28 mouse cellular contexts compared by ENCODE assay signal in the genomic region with DNA sequence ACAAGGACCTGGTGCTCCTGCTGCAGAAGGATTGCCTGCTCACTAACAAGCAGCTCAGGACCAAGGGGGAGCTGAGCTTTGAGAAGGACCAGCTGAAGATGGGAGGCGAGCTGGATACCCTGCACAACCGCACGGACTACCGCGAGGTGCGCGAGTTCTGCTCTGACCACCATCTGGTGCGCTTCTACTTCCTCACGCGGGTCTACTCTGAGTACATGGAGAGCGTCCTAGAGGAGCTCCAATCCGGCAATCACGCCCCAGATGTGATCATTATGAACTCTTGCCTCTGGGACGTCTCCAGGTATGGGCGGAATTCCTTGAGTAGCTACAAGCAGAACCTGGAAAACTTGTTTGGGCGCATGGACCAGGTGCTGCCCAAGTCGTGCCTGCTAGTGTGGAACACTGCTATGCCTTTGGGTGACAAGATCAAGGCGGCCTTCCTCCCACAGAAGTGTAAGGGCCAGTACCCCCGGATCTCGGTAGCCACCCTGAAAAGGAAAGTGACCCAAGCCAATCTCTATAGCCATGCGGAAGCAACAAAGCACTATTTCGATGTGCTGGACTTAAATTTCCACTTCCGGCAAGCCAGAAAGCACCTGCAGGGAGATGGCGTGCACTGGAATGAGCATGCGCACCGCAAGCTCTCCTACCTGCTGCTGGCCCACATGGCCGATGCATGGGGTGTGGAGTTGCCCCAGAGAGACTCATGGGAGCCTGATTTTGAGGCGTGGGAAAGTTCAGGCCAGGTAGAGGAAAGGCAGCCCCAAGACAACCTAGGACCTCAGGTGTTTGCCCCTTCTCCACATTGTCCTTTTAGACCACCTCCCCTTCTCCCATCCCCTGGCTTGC.
DNase-seq lines count a peak whose midpoint lies in the region; ATAC-seq and TF ChIP-seq lines count a peak whose summit lies in the region.
"Had no signal": no experiment of that assay in that cellular context is flagged by ENCODE, and none has a peak within 500 bp of the region (broad histone marks: within the 10 kb centered on the region; RNA-seq: fewer than 3 reads in every experiment).

No protein-coding gene starts in this region.

- ATAC-seq in heart, embryonic 15.5 days (replicated peaks; ENCODE audit: insufficient number of reproducible peaks, insufficient read depth, low FRiP score, low read depth): 0 out of 2 replicates have a peak, but pooled peaks have one; percentile 7
- ATAC-seq in heart, embryonic 11.5 days (replicated peaks; ENCODE audit: insufficient number of reproducible peaks, low FRiP score, low TSS enrichment): no peak
- peak; percentile 52; the same call in 1 of the 2 replicates for ATAC-seq in lung, embryonic 16.5 days (ENCODE audit: low read depth)
- ATAC-seq: forebrain, embryonic 16.5 days; intestine, postnatal 0 days; midbrain, embryonic 16.5 days had no signal

- no peaks in the 10 kb centered on the region for H3K9me3 ChIP-seq in heart, embryonic 15.5 days (replicated peaks)
- H3K9me3 ChIP-seq in heart, embryonic 11.5 days (replicated peaks; ENCODE audit: control insufficient read depth, low read length): no peaks in the 10 kb centered on the region
- no peaks in the 10 kb centered on the region for H3K9me3 ChIP-seq in lung, embryonic 16.5 days (ENCODE audit: control insufficient read depth, low read length)
- H3K9me3 ChIP-seq in CH12.LX (replicated peaks; ENCODE audit: low read length): no peaks in the 10 kb centered on the region
- H3K9me3 ChIP-seq: embryonic facial prominence, embryonic 12.5 days; heart, embryonic 12.5 days; kidney, embryonic 15.5 days had no signal

- H3K79me2 ChIP-seq in CH12.LX (replicated peaks; ENCODE audit: control insufficient read depth, extremely low read depth, insufficient read depth, poor library complexity, severe bottlenecking): peaks cover 40% of the 10 kb centered on the region

- no peak overlapping the region for H3K27ac ChIP-seq in heart, embryonic 15.5 days
- no peak overlapping the region for H3K27ac ChIP-seq in heart, embryonic 11.5 days (ENCODE audit: low read depth, low read length)
- H3K27ac ChIP-seq in lung, embryonic 16.5 days (ENCODE audit: low read length): no peak overlapping the region
- H3K27ac ChIP-seq in CH12.LX (ENCODE audit: insufficient read depth, low read depth): peak overlapping the region; percentile 93
- H3K27ac ChIP-seq: embryonic facial prominence, embryonic 12.5 days; gastrocnemius, adult 2 months; hindbrain, embryonic 14.5 days; kidney, embryonic 15.5 days; stomach, postnatal 0 days had no signal

- TF ChIP-seq POLR2A in lung, adult 2 months (IDR thresholded peaks at IDR 0.05; ENCODE audit: borderline replicate concordance, extremely low read depth, low read depth, low read length): no peak
- no peak; the same call in 1 of the 2 replicates for TF ChIP-seq POLR2A in CH12.LX (IDR thresholded peaks at IDR 0.05; ENCODE audit: low read depth, low read length)

- H3K27me3 ChIP-seq in heart, embryonic 15.5 days: no peaks in the 10 kb centered on the region
- no peaks in the 10 kb centered on the region for H3K27me3 ChIP-seq in heart, embryonic 11.5 days (ENCODE audit: control insufficient read depth, insufficient read depth, low read length)
- H3K27me3 ChIP-seq in lung, embryonic 16.5 days (ENCODE audit: control insufficient read depth, insufficient read depth, low read depth, low read length): no peaks in the 10 kb centered on the region
- no peaks in the 10 kb centered on the region for H3K27me3 ChIP-seq in CH12.LX (replicated peaks)
- H3K27me3 ChIP-seq: embryonic facial prominence, embryonic 12.5 days; heart, embryonic 12.5 days; kidney, embryonic 15.5 days had no signal

- no peak for TF ChIP-seq CTCF in lung, adult 2 months (IDR thresholded peaks at IDR 0.05; ENCODE audit: insufficient read depth, low read length)
- TF ChIP-seq CTCF in CH12.LX (conservative IDR thresholded peaks at IDR 0.05 in 1 of 2, IDR thresholded peaks at IDR 0.05 in 1 of 2; ENCODE audit: low read depth in 2 of 2, low read length in 2 of 2): no peak

- TF ChIP-seq EP300 in CH12.LX (IDR thresholded peaks at IDR 0.05; ENCODE audit: low read length): no peak

- 89% methylated on average over 28 of the region's 28 CpGs for WGBS in heart, embryonic 15.5 days
- 90% methylated on average over 28 of the region's 28 CpGs for WGBS in heart, embryonic 11.5 days (ENCODE audit: insufficient replicate concordance)
- WGBS in lung, embryonic 16.5 days: 84% methylated on average over 28 of the region's 28 CpGs
- 89% methylated on average over 28 of the region's 28 CpGs for WGBS in lung, adult 2 months

- H3K4me1 ChIP-seq in heart, embryonic 15.5 days (replicated peaks): 0 out of 2 replicates have a peak, but pooled peaks cover 2% of the 10 kb centered on the region
- 0 out of 2 replicates have a peak, but pooled peaks cover 2% of the 10 kb centered on the region for H3K4me1 ChIP-seq in heart, embryonic 11.5 days (ENCODE audit: control insufficient read depth, insufficient read depth, low read length)
- peaks cover 3% of the 10 kb centered on the region; the same call in 1 of the 2 replicates for H3K4me1 ChIP-seq in lung, embryonic 16.5 days (replicated peaks; ENCODE audit: control insufficient read depth, insufficient read depth, low read length)
- peaks cover 2% of the 10 kb centered on the region for H3K4me1 ChIP-seq in lung, adult 2 months (ENCODE audit: control insufficient read depth, insufficient read depth, low read length)
- H3K4me1 ChIP-seq in CH12.LX (ENCODE audit: control insufficient read depth in 1 of 2, insufficient read depth in 2 of 2): peaks cover 37 to 70% of the 10 kb centered on the region in 2 experiments
- H3K4me1 ChIP-seq: embryonic facial prominence, embryonic 12.5 days had no signal

- no peak for DNase-seq in lung, adult 2 months
- no peak for DNase-seq in CH12.LX (ENCODE audit: extremely low read depth)
- DNase-seq in R1 (ENCODE audit: low read depth, low spot score): peak; percentile 71
- no peak for DNase-seq in yolk sac, embryonic 10.5 days (ENCODE audit: low spot score)
- no peak for DNase-seq in layer of hippocampus, adult 8-10 months (ENCODE audit: low spot score in 2 of 2)
- DNase-seq: cerebellum, adult 11 months; cerebellum, adult 9-10 months; cerebellum, postnatal 36 days; gastrocnemius, adult 2 months; gastrocnemius, postnatal 36 days; heart, adult 18-20 months; heart, postnatal 10 days; kidney, postnatal 4 days; liver; right cerebral cortex, postnatal 4 days; thymus, postnatal 4 days had no signal

- in situ Hi-C loops in CH12.LX (cut with MboI; ENCODE audit: low pct_ligation_motif_present, low pct_unique_long_range_greater_than_20kb, low sequenced_read_pairs): loop anchor here (5.0 to 10.0 kb wide), 2 partner anchors 70 to 132 kb away; no protein-coding TSS in a partner anchor

- H3K9ac ChIP-seq in heart, embryonic 15.5 days: no peak overlapping the region
- H3K9ac ChIP-seq in heart, embryonic 11.5 days (ENCODE audit: low read depth, low read length): no peak overlapping the region
- no peak overlapping the region for H3K9ac ChIP-seq in lung, embryonic 16.5 days (ENCODE audit: low read length)
- H3K9ac ChIP-seq in CH12.LX (ENCODE audit: insufficient read depth, low read depth): peak overlapping the region; percentile 14; the same call in 1 of the 2 replicates
- H3K9ac ChIP-seq: embryonic facial prominence, embryonic 12.5 days; heart, embryonic 12.5 days; hindbrain, embryonic 14.5 days; kidney, embryonic 15.5 days had no signal

- TF ChIP-seq RAD21 in CH12.LX (IDR thresholded peaks at IDR 0.05; ENCODE audit: low read depth, low read length): no peak

- dilution Hi-C loops in CH12.LX (cut with MboI; ENCODE audit: extremely low pct_ligation_motif_present, extremely low pct_unique_long_range_greater_than_20kb, low sequenced_read_pairs): no loop called here

- no peaks in the 10 kb centered on the region for H3K36me3 ChIP-seq in heart, embryonic 15.5 days
- H3K36me3 ChIP-seq in heart, embryonic 11.5 days (ENCODE audit: control insufficient read depth, insufficient read depth, low read length): no peaks in the 10 kb centered on the region
- H3K36me3 ChIP-seq in lung, embryonic 16.5 days (ENCODE audit: control insufficient read depth, insufficient read depth, low read length): no peaks in the 10 kb centered on the region
- H3K36me3 ChIP-seq in CH12.LX (replicated peaks in 1 of 2; ENCODE audit: control insufficient read depth in 1 of 2, insufficient read depth in 1 of 2, low read length in 1 of 2): peaks cover 41 to 74% of the 10 kb centered on the region in 2 experiments
- H3K36me3 ChIP-seq: embryonic facial prominence, embryonic 12.5 days; heart, embryonic 12.5 days; kidney, embryonic 15.5 days had no signal

- no peak overlapping the region for H3K4me3 ChIP-seq in heart, embryonic 15.5 days
- no peak overlapping the region for H3K4me3 ChIP-seq in heart, embryonic 11.5 days (ENCODE audit: low read depth, low read length)
- H3K4me3 ChIP-seq in lung, embryonic 16.5 days (ENCODE audit: low read length): no peak overlapping the region
- no peak overlapping the region for H3K4me3 ChIP-seq in lung, adult 2 months (replicated peaks; ENCODE audit: extremely low read depth, low read depth, low read length)
- peak overlapping the region; percentile 50 to 60 (median 58) for H3K4me3 ChIP-seq in CH12.LX (replicated peaks in 1 of 3; ENCODE audit: low read depth in 2 of 3, low read length in 2 of 3, poor library complexity in 1 of 3)
- H3K4me3 ChIP-seq: embryonic facial prominence, embryonic 12.5 days; gastrocnemius, adult 2 months; heart, embryonic 12.5 days; kidney, embryonic 15.5 days had no signal

- no peak overlapping the region for H3K4me2 ChIP-seq in heart, embryonic 15.5 days
- no peak overlapping the region for H3K4me2 ChIP-seq in heart, embryonic 11.5 days
- no peak overlapping the region for H3K4me2 ChIP-seq in lung, embryonic 16.5 days (ENCODE audit: low read depth, low read length)
- peak overlapping the region; percentile 4; the same call in 1 of the 2 replicates for H3K4me2 ChIP-seq in CH12.LX (ENCODE audit: insufficient read depth, low read depth, poor library complexity, severe bottlenecking)
- H3K4me2 ChIP-seq: embryonic facial prominence, embryonic 12.5 days; heart, embryonic 12.5 days; hindbrain, embryonic 14.5 days; kidney, embryonic 15.5 days; midbrain, embryonic 11.5 days had no signal

TF ChIP-seq in CH12.LX, 34 proteins besides CTCF, POLR2A, EP300 and RAD21 (continues in another document):
- TF ChIP-seq HCFC1 (IDR thresholded peaks at IDR 0.05; ENCODE audit: low read depth, low read length) (no peak), CHD2 (IDR thresholded peaks at IDR 0.05; ENCODE audit: low read length) (0 out of 2 replicates have a peak, but pooled peaks have one; percentile 41), NELFE (IDR thresholded peaks at IDR 0.05; ENCODE audit: low read depth, low read length) (peak; percentile 4; the same call in 1 of the 2 replicates), ZC3H11A (IDR thresholded peaks at IDR 0.05; ENCODE audit: low read depth, low read length) (no peak), E2F4 (IDR thresholded peaks at IDR 0.05; ENCODE audit: insufficient replicate concordance, low read depth, low read length) (no peak), CHD1 (IDR thresholded peaks at IDR 0.05; ENCODE audit: low read depth, low read length) (no peak), USF2 (conservative IDR thresholded peaks at IDR 0.05; ENCODE audit: low read depth, low read length) (no peak), UBTF (IDR thresholded peaks at IDR 0.05; ENCODE audit: low read depth, low read length) (no peak), MAFK (IDR thresholded peaks at IDR 0.05; ENCODE audit: insufficient replicate concordance, low read length) (no peak)

Comparison
In these comparisons a context has a peak if more than half of its experiments do, and no peak if none do; other contexts are left out.
1. H3K4me3 ChIP-seq: peak in CH12.LX (3 of 3); none in heart, embryonic 15.5 days (single experiment), heart, embryonic 11.5 days (single experiment), lung, embryonic 16.5 days (single experiment) and lung, adult 2 months (single experiment).